Mouse (Mus musculus): Measurements from ENCODE around the gene Tssk1. TPM values are rescaled to one million over a fixed set of nuclear protein-coding genes. Genes with fewer than 3 reads are reported as not detected.

The Tssk1 gene
- polyA plus RNA-seq, 2 experiments: 0.04 TPM; not detected in 1

DNA sequence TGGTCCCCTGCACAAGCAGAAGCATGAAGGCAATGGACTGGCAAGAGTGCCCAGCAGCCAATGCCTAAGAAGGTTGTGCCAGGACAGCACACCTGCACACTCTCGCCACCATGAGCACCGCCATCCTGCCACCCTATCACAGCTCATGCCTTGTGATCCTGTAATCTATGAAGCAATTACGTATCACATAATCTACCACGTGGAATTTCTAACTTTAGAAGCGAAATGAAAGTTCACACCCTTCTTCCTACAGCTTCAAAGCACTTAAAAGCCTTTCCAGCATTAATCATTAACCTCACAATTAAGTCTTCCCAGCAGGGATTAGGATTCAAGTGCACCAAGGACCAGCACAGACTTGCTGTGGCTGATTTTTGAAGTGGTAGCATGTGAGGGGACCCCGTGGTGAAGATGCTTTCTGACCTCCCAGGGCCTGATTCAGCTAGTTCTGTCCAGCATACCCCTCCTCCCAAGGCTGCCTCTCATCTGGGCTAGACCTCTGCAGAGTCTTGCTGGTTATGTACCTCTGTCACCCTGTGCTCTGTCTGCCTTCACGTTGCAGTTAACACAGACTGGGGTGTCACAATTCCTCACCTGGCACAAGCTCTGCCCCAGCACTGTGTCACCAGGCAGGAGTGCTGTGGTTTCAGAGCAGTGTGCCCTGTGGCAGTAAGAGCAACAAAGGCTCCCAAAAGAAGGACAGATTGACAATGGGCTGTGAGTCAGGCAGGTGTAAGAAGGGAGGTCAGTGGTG is 51.2 kb downstream of the Tssk1 start:
- ATAC-seq (ENCODE audit: low FRiP score, low read depth) (no peak), DNase-seq (ENCODE audit: low spot score) (no peak)
- Histone ChIP-seq H3K9ac (ENCODE audit: low read depth, low read length, severe bottlenecking) (no peak overlapping the region), H3K36me3 (ENCODE audit: control insufficient read depth, insufficient read depth, low read length) (no peaks in the 10 kb centered on the region), H3K4me1 (ENCODE audit: control insufficient read depth, insufficient read depth, low read length) (no peaks in the 10 kb centered on the region), H3K9me3 (ENCODE audit: control insufficient read depth, low read length) (no peaks in the 10 kb centered on the region), H3K4me2 (replicated peaks; ENCODE audit: low read depth, low read length, severe bottlenecking) (no peak overlapping the region), H3K4me3 (replicated peaks; ENCODE audit: low read length) (no peak overlapping the region), H3K27ac (replicated peaks; ENCODE audit: low read depth, low read length) (no peak overlapping the region), H3K27me3 (ENCODE audit: control insufficient read depth, insufficient read depth, low read length) (no peaks in the 10 kb centered on the region)
- TF ChIP-seq POLR2A (IDR thresholded peaks at IDR 0.05; ENCODE audit: borderline replicate concordance, extremely low read depth, insufficient read depth, insufficient read length): no peak
- WGBS: 51% methylated on average over 7 of the region's 7 CpGs

Other genes starting within 250 kb of the Tssk1 start
- gene Ccdc74a, start 247.8 kb upstream of the Tssk1 start, polyA plus RNA-seq (2012; rRNA removed): 7.9 and 8.9 TPM in 2 replicates
- gene Ccdc74a, start 247.8 kb upstream of the Tssk1 start, polyA plus RNA-seq (2014; fragmentation: Nextera tagmentation; extraction: Ambion mirVana): 6.5 and 7.0 TPM in 2 replicates
- gene Med15, start 161.3 kb upstream of the Tssk1 start, polyA plus RNA-seq (2012; rRNA removed): 84.6 and 121 TPM in 2 replicates
- 41.6 and 44.0 TPM in 2 replicates for gene Med15, start 161.3 kb upstream of the Tssk1 start, polyA plus RNA-seq (2014; fragmentation: Nextera tagmentation; extraction: Ambion mirVana)
- 124 and 176 TPM in 2 replicates for gene Klhl22, start 134.6 kb upstream of the Tssk1 start, polyA plus RNA-seq (2012; rRNA removed)
- 87.2 and 101 TPM in 2 replicates for gene Klhl22, start 134.6 kb upstream of the Tssk1 start, polyA plus RNA-seq (2014; fragmentation: Nextera tagmentation; extraction: Ambion mirVana)
- gene Scarf2, start 96.9 kb upstream of the Tssk1 start, polyA plus RNA-seq (2012; rRNA removed): 232 and 360 TPM in 2 replicates
- 51.3 and 64.9 TPM in 2 replicates for gene Scarf2, start 96.9 kb upstream of the Tssk1 start, polyA plus RNA-seq (2014; fragmentation: Nextera tagmentation; extraction: Ambion mirVana)
- gene B830017H08Rik, start 61.1 kb upstream of the Tssk1 start, polyA plus RNA-seq (2012; rRNA removed): 0.49 and 0.58 TPM in 2 replicates
- gene B830017H08Rik, start 61.1 kb upstream of the Tssk1 start, polyA plus RNA-seq (2014; fragmentation: Nextera tagmentation; extraction: Ambion mirVana): 0.17 and 0.69 TPM in 2 replicates
- gene Car15, start 55.9 kb upstream of the Tssk1 start, polyA plus RNA-seq (2012; rRNA removed): 8.6 and 11.5 TPM in 2 replicates
- 3.2 and 3.4 TPM in 2 replicates for gene Car15, start 55.9 kb upstream of the Tssk1 start, polyA plus RNA-seq (2014; fragmentation: Nextera tagmentation; extraction: Ambion mirVana)
- gene Gm20518, start 2.6 kb upstream of the Tssk1 start, polyA plus RNA-seq (2012; rRNA removed): 1.9 and 2.1 TPM in 2 replicates
- 0.22 and 0.26 TPM in 2 replicates for gene Gm20518, start 2.6 kb upstream of the Tssk1 start, polyA plus RNA-seq (2014; fragmentation: Nextera tagmentation; extraction: Ambion mirVana)
- 116 and 185 TPM in 2 replicates for gene Dgcr2, start 4.3 kb downstream of the Tssk1 start, polyA plus RNA-seq (2012; rRNA removed)
- 90.2 and 95.8 TPM in 2 replicates for gene Dgcr2, start 4.3 kb downstream of the Tssk1 start, polyA plus RNA-seq (2014; fragmentation: Nextera tagmentation; extraction: Ambion mirVana)
- not detected in 2 replicates for gene Tssk2, start 4.4 kb downstream of the Tssk1 start, polyA plus RNA-seq (2012; rRNA removed)
- gene Tssk2, start 4.4 kb downstream of the Tssk1 start, polyA plus RNA-seq (2014; fragmentation: Nextera tagmentation; extraction: Ambion mirVana): 0.14 TPM in 1 of 2 replicates, not detected in the other
- gene Ess2, start 17.1 kb downstream of the Tssk1 start, polyA plus RNA-seq (2012; rRNA removed): 38.7 and 42.2 TPM in 2 replicates
- 33.1 and 33.5 TPM in 2 replicates for gene Ess2, start 17.1 kb downstream of the Tssk1 start, polyA plus RNA-seq (2014; fragmentation: Nextera tagmentation; extraction: Ambion mirVana)
- gene Gsc2, start 20.8 kb downstream of the Tssk1 start, polyA plus RNA-seq (2012; rRNA removed): 0.10 TPM in 1 of 2 replicates, not detected in the other
- gene Gsc2, start 20.8 kb downstream of the Tssk1 start, polyA plus RNA-seq (2014; fragmentation: Nextera tagmentation; extraction: Ambion mirVana): not detected in 2 replicates
- 55.0 and 68.0 TPM in 2 replicates for gene Slc25a1, start 34.0 kb downstream of the Tssk1 start, polyA plus RNA-seq (2012; rRNA removed)
- gene Slc25a1, start 34.0 kb downstream of the Tssk1 start, polyA plus RNA-seq (2014; fragmentation: Nextera tagmentation; extraction: Ambion mirVana): 70.4 and 73.9 TPM in 2 replicates
- gene Vpreb2, start 86.2 kb downstream of the Tssk1 start, polyA plus RNA-seq (2012; rRNA removed): not detected in 2 replicates
- gene Vpreb2, start 86.2 kb downstream of the Tssk1 start, polyA plus RNA-seq (2014; fragmentation: Nextera tagmentation; extraction: Ambion mirVana): not detected in 2 replicates
- gene Dgcr6, start 158.6 kb downstream of the Tssk1 start, polyA plus RNA-seq (2012; rRNA removed): 69.0 and 76.0 TPM in 2 replicates
- gene Dgcr6, start 158.6 kb downstream of the Tssk1 start, polyA plus RNA-seq (2014; fragmentation: Nextera tagmentation; extraction: Ambion mirVana): 106 and 110 TPM in 2 replicates
- 19.6 and 20.6 TPM in 2 replicates for gene Prodh, start 196.0 kb downstream of the Tssk1 start, polyA plus RNA-seq (2012; rRNA removed)
- gene Prodh, start 196.0 kb downstream of the Tssk1 start, polyA plus RNA-seq (2014; fragmentation: Nextera tagmentation; extraction: Ambion mirVana): 8.9 and 10.2 TPM in 2 replicates
- 17.3 and 25.0 TPM in 2 replicates for gene Rtn4r, start 233.4 kb downstream of the Tssk1 start, polyA plus RNA-seq (2012; rRNA removed)
- 7.6 and 8.7 TPM in 2 replicates for gene Rtn4r, start 233.4 kb downstream of the Tssk1 start, polyA plus RNA-seq (2014; fragmentation: Nextera tagmentation; extraction: Ambion mirVana)

Measured in limb, embryonic 14.5 days (tissue).